Mouse (Mus musculus) heart, embryonic 15.5 days (tissue): ENCODE data around the gene Prkca. TPM values are rescaled to one million over a fixed set of nuclear protein-coding genes. Genes with fewer than 3 reads are reported as not detected.
A peak's percentile ranks its signal among the peaks of the same experiment; 100 is the strongest.

ENCODE experiments used
- ATAC-seq: fragments of 200-750 bp; cut with Nextera tagmentation; replicated peaks from 2 replicates; pipeline ENCODE4 v1.8.0; 2017; ENCODE audit warnings: low read depth, moderate TSS enrichment; ENCODE audit not compliant: insufficient number of reproducible peaks, insufficient read depth, low FRiP score
- H3K27ac ChIP-seq: fragments of 300-500 bp; sonication (generic); 2 replicates; pipeline ENCODE4 v1.5.1; 2015; ENCODE audit warnings: mild to moderate bottlenecking, inconsistent platforms
- H3K27me3 ChIP-seq: fragments of 300-500 bp; sonication (generic); 2 replicates; pipeline ENCODE4 v1.6.1; 2015; ENCODE audit warnings: inconsistent platforms
- H3K36me3 ChIP-seq: fragments of 300-500 bp; sonication (generic); 2 replicates; pipeline ENCODE4 v1.6.1; 2015; ENCODE audit warnings: mild to moderate bottlenecking, inconsistent platforms
- H3K4me1 ChIP-seq: fragments of 300-500 bp; sonication (generic); replicated peaks from 2 replicates; pipeline ENCODE4 v1.6.1; 2015; ENCODE audit warnings: inconsistent platforms
- H3K4me2 ChIP-seq: fragments of 300-500 bp; sonication (generic); 2 replicates; pipeline ENCODE4 v1.6.1; 2015; ENCODE audit warnings: inconsistent platforms, mild to moderate bottlenecking, moderate library complexity
- H3K4me3 ChIP-seq: fragments of 300-500 bp; sonication (generic); 2 replicates; pipeline ENCODE4 v1.5.1; 2015; ENCODE audit warnings: mild to moderate bottlenecking, inconsistent platforms
- H3K9ac ChIP-seq: fragments of 300-500 bp; sonication (generic); 2 replicates; pipeline ENCODE4 v1.6.1; 2015; ENCODE audit warnings: mild to moderate bottlenecking, inconsistent platforms
- H3K9me3 ChIP-seq: fragments of 300-500 bp; sonication (generic); replicated peaks from 2 replicates; pipeline ENCODE4 v1.6.1; 2016; ENCODE audit warnings: inconsistent platforms
- WGBS: fragments of 180-500 bp; shearing (Covaris S2); methylation state at CpG from one replicate; pipeline ENCODE4 v1.1.7; 2015; ENCODE audit warnings: mixed read lengths; 5-methylcytosine and 5-hydroxymethylcytosine counted together
- polyA plus RNA-seq: library from polyadenylated mRNA; unstranded; fragments of >200 nt; fragmentation: Nextera tagmentation; extraction: Ambion mirVana; gene quantifications from 2 replicates; pipeline ENCODE4 v1.2.1, GENCODE M21; 2015

Gene Prkca
- polyA plus RNA-seq, 1 experiment from 2014 or later: 13.7 TPM

DNA sequence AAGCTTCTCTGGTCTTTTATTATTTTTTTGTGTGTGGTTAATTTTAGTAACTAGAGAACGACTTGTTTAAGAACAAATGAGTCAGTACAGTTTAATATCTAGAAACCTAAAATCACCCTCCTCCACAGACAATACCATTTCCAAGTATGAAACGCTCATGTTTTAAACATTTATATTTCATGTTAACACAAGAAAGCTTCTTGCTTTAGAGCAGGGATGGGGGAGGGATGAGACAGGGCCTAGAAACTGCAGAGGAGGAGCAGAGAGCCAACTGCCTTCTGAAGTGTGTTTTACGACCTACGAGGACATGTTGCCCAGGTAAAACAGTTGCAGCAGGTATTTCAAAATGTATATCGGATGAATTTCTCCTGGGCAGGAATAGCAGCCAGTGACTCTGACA lies 167.0 kb downstream of the Prkca start:
- no peak for ATAC-seq
- 80% methylated on average over 5 of the region's 5 CpGs for WGBS
- no peaks in the 10 kb centered on the region for H3K36me3 ChIP-seq

DNA sequence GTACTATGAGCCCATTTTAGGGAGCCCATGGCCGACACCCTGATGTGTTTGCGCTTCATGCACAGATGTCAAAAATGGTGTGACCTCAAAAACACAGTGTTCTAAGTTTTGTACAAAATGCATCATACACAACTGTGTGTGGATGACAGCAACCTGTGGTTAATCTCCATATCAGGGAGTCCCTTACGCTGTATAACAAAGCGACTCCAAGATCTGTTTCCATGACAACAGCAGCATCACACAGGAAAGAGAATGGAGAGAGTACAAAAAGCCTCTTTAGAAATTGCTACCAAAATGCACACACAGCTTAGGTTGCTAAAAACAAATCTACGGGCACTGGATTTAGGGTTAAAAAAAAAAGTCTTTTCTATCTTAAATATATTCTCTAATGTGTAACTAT lies 171.8 kb downstream of the Prkca start:
- WGBS: 91% methylated on average over 5 of the region's 5 CpGs
- H3K4me3 ChIP-seq: no peak overlapping the region
- H3K4me1 ChIP-seq: no peaks in the 10 kb centered on the region; the same call in 1 of the 2 replicates
- no peak for ATAC-seq
- no peaks in the 10 kb centered on the region for H3K9me3 ChIP-seq
- H3K27me3 ChIP-seq: no peaks in the 10 kb centered on the region
- H3K4me2 ChIP-seq: no peak overlapping the region
- H3K27ac ChIP-seq: no peak overlapping the region
- no peak overlapping the region for H3K9ac ChIP-seq
- H3K36me3 ChIP-seq: 0 out of 2 replicates have a peak, but pooled peaks cover 3% of the 10 kb centered on the region

More for the DNA sequence above, 167.0 kb downstream of the Prkca start:
- Histone ChIP-seq H3K27me3 (no peaks in the 10 kb centered on the region), H3K4me3 (no peak overlapping the region), H3K27ac (no peak overlapping the region), H3K4me2 (no peak overlapping the region), H3K4me1 (peaks cover 7% of the 10 kb centered on the region; the same call in 1 of the 2 replicates), H3K9me3 (no peaks in the 10 kb centered on the region), H3K9ac (no peak overlapping the region)

DNA sequence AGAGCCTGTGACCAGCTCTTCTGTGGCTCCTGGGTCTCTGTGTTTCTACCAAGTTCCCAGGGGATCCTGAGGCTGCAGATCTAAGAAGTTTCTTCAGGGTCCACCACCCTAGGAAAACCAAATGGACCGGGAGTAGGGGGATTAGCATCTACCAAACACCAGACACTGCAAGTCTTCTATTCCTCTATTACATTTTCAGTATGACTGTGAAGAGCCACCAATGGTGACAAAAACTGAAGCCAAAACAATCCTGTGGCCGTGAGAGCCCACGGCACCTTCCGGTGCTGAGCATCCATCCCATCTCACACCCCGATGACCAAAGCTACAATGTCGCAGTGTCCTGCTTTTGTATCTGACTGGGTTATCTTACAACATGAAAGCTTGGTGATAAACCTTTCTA lies 172.5 kb downstream of the Prkca start:
- ATAC-seq: no peak
- Histone ChIP-seq H3K4me3 (no peak overlapping the region), H3K27me3 (no peaks in the 10 kb centered on the region), H3K4me1 (peaks cover 6% of the 10 kb centered on the region), H3K27ac (no peak overlapping the region), H3K4me2 (no peak overlapping the region), H3K9me3 (no peaks in the 10 kb centered on the region), H3K36me3 (0 out of 2 replicates have a peak, but pooled peaks cover 3% of the 10 kb centered on the region), H3K9ac (no peak overlapping the region)
- WGBS: 73% methylated on average over 6 of the region's 6 CpGs

DNA sequence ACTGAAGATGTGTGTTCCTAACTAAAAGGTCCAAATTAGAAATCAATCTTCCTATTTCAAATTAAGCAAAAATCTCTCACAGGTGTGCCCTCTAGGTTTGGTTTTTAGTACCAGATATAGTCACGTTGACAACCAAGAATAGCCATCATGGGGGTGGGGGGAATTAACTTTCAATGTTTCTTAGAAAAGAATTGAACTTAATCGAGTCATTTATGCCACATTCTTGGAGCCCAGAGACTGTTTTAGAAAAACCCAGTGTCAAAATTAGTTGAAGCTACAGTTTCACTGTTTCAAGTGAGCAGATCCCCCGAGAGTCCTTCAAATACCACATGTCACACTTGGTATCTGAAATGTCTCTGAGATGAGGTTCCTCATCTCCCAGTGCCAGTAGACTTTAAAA lies 173.6 kb downstream of the Prkca start:
- H3K4me3 ChIP-seq: no peak overlapping the region
- no peak for ATAC-seq
- no peak overlapping the region for H3K9ac ChIP-seq
- H3K9me3 ChIP-seq: no peaks in the 10 kb centered on the region
- no peak overlapping the region for H3K4me2 ChIP-seq
- no peak overlapping the region for H3K27ac ChIP-seq
- H3K27me3 ChIP-seq: no peaks in the 10 kb centered on the region
- 83% methylated on average over 3 of the region's 3 CpGs for WGBS
- peaks cover 12% of the 10 kb centered on the region for H3K4me1 ChIP-seq
- H3K36me3 ChIP-seq: 0 out of 2 replicates have a peak, but pooled peaks cover 3% of the 10 kb centered on the region

DNA sequence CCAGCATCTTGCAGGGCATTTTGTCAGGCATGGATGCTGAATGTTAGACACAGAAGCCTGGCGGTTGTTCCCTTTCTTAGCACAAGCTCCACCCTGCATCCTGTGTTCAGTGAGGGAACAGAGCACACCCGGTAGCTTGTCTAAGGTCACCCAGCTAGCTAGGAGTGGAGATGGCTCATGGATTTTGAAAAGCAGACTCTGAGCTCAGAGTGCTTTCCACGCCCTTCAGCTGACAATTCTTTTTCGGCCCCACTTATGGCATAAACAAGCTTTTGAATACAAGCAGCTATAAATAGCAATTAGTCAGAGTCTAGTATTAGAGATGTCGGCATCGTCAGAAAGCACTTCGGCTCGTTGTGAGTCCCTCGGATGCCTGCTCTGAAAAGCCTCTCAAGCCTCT lies 178.0 kb downstream of the Prkca start:
- H3K4me3 ChIP-seq: no peak overlapping the region; the same call in 1 of the 2 replicates
- H3K27ac ChIP-seq: peak overlapping the region; percentile 91
- no peaks in the 10 kb centered on the region for H3K27me3 ChIP-seq
- H3K9ac ChIP-seq: no peak overlapping the region
- H3K9me3 ChIP-seq: no peaks in the 10 kb centered on the region
- peak; percentile 87 for ATAC-seq
- H3K4me1 ChIP-seq: peaks cover 25% of the 10 kb centered on the region
- peak overlapping the region; percentile 45 for H3K4me2 ChIP-seq
- WGBS: 33% methylated on average over 9 of the region's 9 CpGs
- 0 out of 2 replicates have a peak, but pooled peaks cover 3% of the 10 kb centered on the region for H3K36me3 ChIP-seq

DNA sequence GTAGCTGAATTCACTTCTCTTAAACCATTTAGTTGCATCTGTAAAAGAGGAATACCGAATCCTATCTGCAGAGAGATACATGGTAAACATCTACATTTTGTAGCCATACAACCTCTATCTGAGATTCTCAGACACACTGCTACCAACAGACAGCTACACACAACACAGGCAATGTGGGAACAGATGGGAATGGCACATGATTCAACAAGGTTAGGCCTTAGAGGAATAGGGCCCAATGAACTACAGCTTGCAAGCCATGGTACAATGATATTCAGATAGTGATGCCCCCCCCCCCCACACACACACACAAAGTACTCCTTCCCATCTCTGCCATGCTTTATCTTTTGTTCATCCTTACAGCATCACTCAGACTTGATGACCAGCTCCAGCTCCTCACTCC lies 181.1 kb downstream of the Prkca start:
- Histone ChIP-seq H3K4me2 (no peak overlapping the region), H3K4me1 (peaks cover 25% of the 10 kb centered on the region), H3K27ac (no peak overlapping the region)

DNA sequence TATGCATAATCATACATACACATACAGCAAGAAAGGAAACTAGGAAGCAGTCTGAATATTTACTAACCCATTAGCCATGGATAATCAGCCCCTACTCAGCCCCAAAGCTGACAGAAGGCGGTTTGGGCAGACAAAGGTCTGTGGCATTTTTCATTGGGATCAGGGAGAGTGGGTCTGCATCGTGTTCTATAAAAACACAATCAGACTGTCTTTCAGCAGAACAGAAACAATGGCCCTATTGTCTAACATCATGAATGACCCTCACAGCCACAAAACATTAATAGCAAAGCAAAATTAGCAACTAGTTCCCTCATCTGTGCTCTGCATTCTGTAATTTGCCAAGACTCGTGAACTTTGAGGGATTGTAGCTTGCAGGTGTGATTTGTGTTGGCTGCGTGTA lies 181.6 kb downstream of the Prkca start:
- H3K9ac ChIP-seq: no peak overlapping the region
- H3K27ac ChIP-seq: no peak overlapping the region
- H3K27me3 ChIP-seq: no peaks in the 10 kb centered on the region
- H3K4me3 ChIP-seq: no peak overlapping the region
- peaks cover 25% of the 10 kb centered on the region for H3K4me1 ChIP-seq
- H3K36me3 ChIP-seq: 0 out of 2 replicates have a peak, but pooled peaks cover 6% of the 10 kb centered on the region
- H3K9me3 ChIP-seq: no peaks in the 10 kb centered on the region
- H3K4me2 ChIP-seq: no peak overlapping the region
- no peak for ATAC-seq
- WGBS: 67% methylated on average over 4 of the region's 4 CpGs

More for the DNA sequence above, 181.1 kb downstream of the Prkca start:
- H3K27me3 ChIP-seq: no peaks in the 10 kb centered on the region
- H3K9me3 ChIP-seq: no peaks in the 10 kb centered on the region
- WGBS: 83% methylated on average over 1 of the region's 1 CpGs
- H3K36me3 ChIP-seq: 0 out of 2 replicates have a peak, but pooled peaks cover 6% of the 10 kb centered on the region
- no peak for ATAC-seq
- H3K4me3 ChIP-seq: no peak overlapping the region
- no peak overlapping the region for H3K9ac ChIP-seq

DNA sequence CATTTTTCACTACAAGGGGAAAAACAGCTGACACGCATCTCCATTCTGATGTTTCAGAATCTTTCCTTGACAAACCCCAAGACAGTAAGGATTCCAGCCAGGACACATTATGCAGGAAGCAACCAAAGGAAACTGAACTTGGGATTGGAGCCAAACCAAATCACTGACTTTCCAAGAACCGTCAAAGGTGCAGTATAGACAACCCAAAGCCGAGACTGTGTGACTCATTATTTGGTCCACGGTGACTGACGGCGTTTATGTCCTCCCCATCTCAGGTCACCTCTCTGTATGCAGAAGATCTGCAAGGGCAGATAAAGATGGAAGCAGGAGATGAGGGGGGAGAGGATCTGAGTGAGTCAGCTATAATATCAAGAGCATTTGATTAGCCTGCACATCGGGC lies 183.7 kb downstream of the Prkca start:
- WGBS: 66% methylated on average over 7 of the region's 7 CpGs
- Histone ChIP-seq H3K9me3 (no peaks in the 10 kb centered on the region), H3K27ac (no peak overlapping the region), H3K36me3 (0 out of 2 replicates have a peak, but pooled peaks cover 6% of the 10 kb centered on the region), H3K4me3 (no peak overlapping the region), H3K9ac (no peak overlapping the region), H3K4me2 (no peak overlapping the region), H3K27me3 (no peaks in the 10 kb centered on the region), H3K4me1 (peaks cover 12% of the 10 kb centered on the region)
- peak; percentile 43; the same call in 1 of the 2 replicates for ATAC-seq

DNA sequence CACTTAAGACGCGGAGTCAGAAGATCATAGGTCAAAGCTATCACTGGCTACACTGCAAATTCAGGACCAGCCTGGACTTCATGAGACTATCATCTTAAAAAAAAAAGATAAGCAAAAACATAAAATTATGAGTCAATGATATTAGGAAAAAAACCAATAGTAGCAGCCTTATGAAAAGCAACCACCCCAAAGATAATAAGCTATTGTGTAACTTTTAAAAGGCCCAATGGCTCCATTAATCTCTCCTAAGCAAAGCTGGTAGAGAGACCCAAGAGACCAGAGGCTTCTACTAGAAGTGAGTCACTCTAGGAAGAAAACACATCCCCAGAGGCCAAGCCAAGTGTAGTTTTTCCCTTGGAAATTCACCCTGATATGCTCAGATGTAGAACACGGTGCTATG lies 185.7 kb downstream of the Prkca start:
- H3K4me3 ChIP-seq: no peak overlapping the region
- peaks cover 20% of the 10 kb centered on the region for H3K4me1 ChIP-seq
- H3K4me2 ChIP-seq: no peak overlapping the region
- H3K27ac ChIP-seq: no peak overlapping the region
- H3K36me3 ChIP-seq: 0 out of 2 replicates have a peak, but pooled peaks cover 6% of the 10 kb centered on the region
- H3K9ac ChIP-seq: no peak overlapping the region
- H3K9me3 ChIP-seq: no peaks in the 10 kb centered on the region
- no peak for ATAC-seq
- H3K27me3 ChIP-seq: no peaks in the 10 kb centered on the region
- 81% methylated on average over 3 of the region's 3 CpGs for WGBS

DNA sequence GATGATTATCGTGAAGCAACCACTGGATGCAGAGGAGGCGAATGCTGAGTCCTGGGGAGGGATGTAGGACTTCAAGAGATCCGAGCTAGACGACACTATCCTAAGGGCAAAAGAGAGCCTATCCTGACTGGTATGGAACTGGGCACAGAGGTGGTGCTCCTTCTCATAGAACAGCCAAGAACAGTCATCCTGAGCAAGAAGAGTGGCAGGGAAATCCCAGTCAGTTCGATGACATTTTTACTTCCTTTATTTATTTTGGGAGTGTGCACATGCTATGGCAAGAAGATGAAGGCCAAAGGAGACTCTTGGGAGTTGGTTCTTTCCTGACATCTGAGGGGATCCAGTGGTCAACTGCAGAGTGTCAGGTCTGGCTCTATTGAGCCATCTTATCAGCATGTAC lies 186.7 kb downstream of the Prkca start:
- no peak overlapping the region for H3K4me3 ChIP-seq
- H3K4me1 ChIP-seq: peaks cover 23% of the 10 kb centered on the region
- H3K9me3 ChIP-seq: no peaks in the 10 kb centered on the region
- H3K4me2 ChIP-seq: no peak overlapping the region
- WGBS: 88% methylated on average over 5 of the region's 5 CpGs
- H3K27me3 ChIP-seq: no peaks in the 10 kb centered on the region
- H3K36me3 ChIP-seq: 0 out of 2 replicates have a peak, but pooled peaks cover 6% of the 10 kb centered on the region
- no peak for ATAC-seq
- no peak overlapping the region for H3K9ac ChIP-seq
- no peak overlapping the region for H3K27ac ChIP-seq

DNA sequence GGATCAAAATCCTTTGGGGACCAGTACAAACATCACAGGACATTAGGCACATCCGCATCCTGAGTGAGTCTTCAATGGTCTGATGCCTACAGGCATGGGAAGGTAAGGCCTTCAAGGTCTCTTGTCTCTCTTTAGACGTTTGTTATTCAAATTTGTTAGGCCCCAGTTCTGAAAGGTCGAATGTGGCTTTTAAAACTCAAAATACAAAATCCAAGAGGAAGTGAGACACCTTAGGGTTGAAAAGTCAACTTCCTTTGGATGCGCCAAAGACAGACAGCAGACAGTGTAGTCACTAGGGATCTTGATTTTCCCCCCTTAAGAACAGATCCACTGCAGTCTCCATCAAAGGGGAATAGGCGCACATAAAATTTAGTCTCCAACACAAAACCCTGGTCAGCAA lies 187.6 kb downstream of the Prkca start:
- H3K9me3 ChIP-seq: no peaks in the 10 kb centered on the region
- no peak overlapping the region for H3K4me3 ChIP-seq
- ATAC-seq: no peak
- 0 out of 2 replicates have a peak, but pooled peaks cover 6% of the 10 kb centered on the region for H3K36me3 ChIP-seq
- no peak overlapping the region for H3K4me2 ChIP-seq
- H3K27ac ChIP-seq: no peak overlapping the region
- 80% methylated on average over 5 of the region's 5 CpGs for WGBS
- no peak overlapping the region for H3K9ac ChIP-seq
- H3K4me1 ChIP-seq: peaks cover 32% of the 10 kb centered on the region
- no peaks in the 10 kb centered on the region for H3K27me3 ChIP-seq

DNA sequence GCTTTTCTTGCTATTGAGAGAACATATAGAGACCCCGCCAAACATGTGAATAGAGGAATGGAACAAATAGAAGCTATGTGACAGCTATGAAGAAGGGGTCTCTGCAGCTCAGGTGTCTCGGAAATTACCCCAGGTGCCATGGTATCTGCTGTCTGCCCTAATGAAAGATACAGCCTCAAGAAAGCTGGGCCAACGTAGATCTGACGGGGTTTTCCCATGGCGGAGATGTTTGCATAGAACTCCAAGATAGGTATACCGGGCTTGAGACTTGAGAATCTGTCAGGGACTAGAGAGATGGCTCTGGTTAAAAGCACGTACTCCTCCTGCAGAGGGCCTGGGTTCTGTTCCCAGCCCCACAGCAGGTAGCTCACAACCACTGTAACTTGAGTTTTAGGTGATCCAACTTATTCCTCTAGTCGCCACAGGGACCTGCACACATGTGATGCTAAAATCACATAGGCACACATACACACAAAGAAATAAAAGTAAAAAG lies 188.6 kb downstream of the Prkca start:
- H3K4me3 ChIP-seq: no peak overlapping the region
- H3K27ac ChIP-seq: no peak overlapping the region
- H3K4me2 ChIP-seq: no peak overlapping the region
- no peak overlapping the region for H3K9ac ChIP-seq
- no peaks in the 10 kb centered on the region for H3K9me3 ChIP-seq
- 95% methylated on average over 8 of the region's 8 CpGs for WGBS
- 0 out of 2 replicates have a peak, but pooled peaks cover 6% of the 10 kb centered on the region for H3K36me3 ChIP-seq
- H3K4me1 ChIP-seq: peaks cover 41% of the 10 kb centered on the region
- ATAC-seq: no peak
- H3K27me3 ChIP-seq: no peaks in the 10 kb centered on the region
